Mouse (Mus musculus): ENCODE measurements at regions not wholly inside any gene's neighbourhood (a gene's known extent, or its start where the extent isn't known, plus 50 kb on each side); places are given as distances from the start of the nearest gene placed in this dataset.

DNA sequence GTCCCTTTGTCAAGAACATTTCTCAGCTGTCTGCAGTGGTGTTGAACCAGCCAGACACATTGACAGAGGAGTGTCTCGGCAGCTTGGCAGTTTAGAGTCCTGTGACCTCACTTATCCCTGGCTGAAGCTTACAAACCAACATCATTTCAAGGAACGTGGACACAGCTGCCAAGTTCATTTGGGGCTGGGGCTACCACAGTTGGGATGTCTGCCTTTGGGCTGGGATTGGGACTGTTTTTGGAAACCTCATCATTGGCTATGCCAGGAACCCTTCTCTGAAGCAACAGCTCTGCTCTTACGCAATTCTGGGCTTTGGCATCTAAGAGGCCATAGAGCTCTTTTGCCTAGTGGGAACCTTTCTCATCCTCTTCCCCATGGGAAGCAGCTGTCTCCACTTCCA is 200.4 kb downstream of the Gm15262 start:
- TF ChIP-seq CTCF (IDR thresholded peaks at IDR 0.05; ENCODE audit: low read depth): no peak
- Histone ChIP-seq H3K9me3 (replicated peaks; ENCODE audit: low read length) (no peaks in the 10 kb centered on the region), H3K9ac (ENCODE audit: low read depth, low read length) (no peak overlapping the region), H3K4me3 (replicated peaks; ENCODE audit: low read depth, low read length) (no peak overlapping the region), H3K27me3 (ENCODE audit: insufficient read depth, low read length) (no peaks in the 10 kb centered on the region), H3K4me1 (replicated peaks; ENCODE audit: insufficient read depth, low read length) (no peaks in the 10 kb centered on the region), H3K4me2 (ENCODE audit: low read length) (no peak overlapping the region), H3K36me3 (ENCODE audit: insufficient read depth, low read length) (no peaks in the 10 kb centered on the region), H3K27ac (no peak overlapping the region)
- DNase-seq (ENCODE audit: low spot score) (no peak), ATAC-seq (replicated peaks; ENCODE audit: low FRiP score, low read depth) (no peak)
- 74% methylated on average over 3 of the region's 3 CpGs for WGBS

DNA sequence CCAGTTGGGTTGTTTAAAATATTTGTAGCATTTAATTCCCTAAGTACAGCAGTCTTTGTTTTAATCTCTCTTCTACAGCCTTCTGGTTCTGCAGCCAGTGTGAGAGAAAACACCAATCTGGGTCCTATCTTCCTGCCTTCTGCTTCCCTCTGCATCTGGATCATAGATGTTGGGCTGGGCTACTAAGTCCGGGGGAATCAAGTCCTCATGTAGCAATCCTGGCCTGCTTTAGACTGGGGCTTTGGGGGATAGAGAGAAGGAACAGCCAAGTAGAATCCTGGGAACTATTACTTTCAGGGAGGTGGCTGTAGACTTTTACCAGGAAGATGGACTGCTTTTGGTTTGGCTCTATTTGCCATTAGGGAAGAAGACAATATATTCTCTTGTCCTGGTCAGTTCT is 205.5 kb upstream of the Rai2 start:
- no peak overlapping the region for H3K4me2 ChIP-seq (ENCODE audit: low read length)
- H3K9me3 ChIP-seq (replicated peaks; ENCODE audit: low read length): no peaks in the 10 kb centered on the region
- ATAC-seq (replicated peaks; ENCODE audit: low FRiP score, low read depth): no peak
- TF ChIP-seq CTCF (IDR thresholded peaks at IDR 0.05; ENCODE audit: low read depth): no peak
- no peaks in the 10 kb centered on the region for H3K4me1 ChIP-seq (replicated peaks; ENCODE audit: insufficient read depth, low read length)
- WGBS: 81% methylated on average over 1 of the region's 1 CpGs
- no peak overlapping the region for H3K27ac ChIP-seq
- DNase-seq (ENCODE audit: low spot score): no peak
- H3K36me3 ChIP-seq (ENCODE audit: insufficient read depth, low read length): no peaks in the 10 kb centered on the region
- no peaks in the 10 kb centered on the region for H3K27me3 ChIP-seq (ENCODE audit: insufficient read depth, low read length)
- H3K9ac ChIP-seq (ENCODE audit: low read depth, low read length): no peak overlapping the region
- no peak overlapping the region for H3K4me3 ChIP-seq (replicated peaks; ENCODE audit: low read depth, low read length)

DNA sequence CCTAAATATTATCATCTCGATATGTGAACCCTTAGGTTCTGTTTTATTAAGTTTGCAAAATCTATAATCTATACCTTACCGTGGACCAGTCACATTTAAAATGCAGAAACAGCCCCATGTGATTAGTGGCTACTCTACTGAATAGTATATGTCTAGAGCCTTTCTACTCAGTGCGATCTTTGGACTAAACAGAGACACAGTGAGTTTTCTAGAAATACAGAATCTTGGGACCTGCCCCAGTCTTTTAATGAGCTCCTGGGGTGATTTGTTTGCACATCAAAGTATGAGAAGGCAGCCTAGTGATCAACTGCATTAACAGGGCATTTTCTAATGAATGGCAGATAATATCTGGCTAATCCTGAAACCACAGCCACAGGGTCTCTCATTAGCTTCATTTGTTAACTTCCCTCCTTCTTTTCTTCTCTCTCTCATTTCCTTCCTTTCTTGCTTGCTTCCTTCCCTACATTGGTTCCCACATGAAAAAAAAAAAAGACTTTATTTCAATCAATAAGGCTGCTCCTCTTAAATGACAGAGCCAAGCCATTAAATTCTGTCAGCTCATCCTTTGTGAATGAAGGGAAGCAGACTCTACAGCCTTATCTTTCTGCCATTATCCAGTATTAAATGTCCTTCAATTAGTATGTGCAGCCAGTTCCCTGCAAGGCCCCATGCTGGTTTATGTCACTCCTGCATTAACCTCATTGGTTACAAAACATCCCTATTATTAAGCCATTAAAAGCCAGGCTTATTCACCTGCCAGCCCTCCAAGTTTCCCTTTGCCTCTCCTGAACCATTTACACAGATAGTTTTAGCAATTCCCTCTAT is 193.2 kb upstream of the Rai2 start:
- H3K9me3 ChIP-seq (replicated peaks; ENCODE audit: low read length): no peaks in the 10 kb centered on the region
- ATAC-seq (replicated peaks; ENCODE audit: low FRiP score, low read depth) (no peak), DNase-seq (ENCODE audit: low spot score) (no peak)
- H3K4me2 ChIP-seq (ENCODE audit: low read length): no peak overlapping the region
- WGBS: 79% methylated on average over 3 of the region's 3 CpGs
- no peaks in the 10 kb centered on the region for H3K27me3 ChIP-seq (ENCODE audit: insufficient read depth, low read length)
- no peak for TF ChIP-seq CTCF (IDR thresholded peaks at IDR 0.05; ENCODE audit: low read depth)
- no peaks in the 10 kb centered on the region for H3K36me3 ChIP-seq (ENCODE audit: insufficient read depth, low read length)
- H3K4me3 ChIP-seq (replicated peaks; ENCODE audit: low read depth, low read length): no peak overlapping the region
- no peak overlapping the region for H3K27ac ChIP-seq
- H3K9ac ChIP-seq (ENCODE audit: low read depth, low read length): no peak overlapping the region
- H3K4me1 ChIP-seq (replicated peaks; ENCODE audit: insufficient read depth, low read length): no peaks in the 10 kb centered on the region

DNA sequence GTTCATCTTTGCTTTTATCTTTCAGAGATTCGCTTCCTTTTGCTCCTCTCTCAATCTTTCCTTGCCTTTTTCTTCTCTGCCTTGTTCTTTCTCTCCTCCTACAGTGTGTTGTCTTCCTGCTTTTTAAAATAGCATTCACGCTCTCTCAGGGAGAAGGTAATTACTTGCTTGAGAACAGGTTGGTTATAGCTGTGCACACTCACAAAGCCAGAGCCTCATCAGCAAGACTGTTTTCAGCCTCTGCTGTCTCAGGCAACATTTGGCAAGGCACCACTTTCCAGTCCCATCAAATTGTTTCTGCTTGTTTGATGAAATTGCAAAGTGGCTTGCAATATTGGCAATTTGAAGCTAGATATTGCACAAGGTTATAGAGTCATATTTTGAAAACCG is 192.6 kb upstream of the Rai2 start:
- DNase-seq (ENCODE audit: low spot score): no peak
- WGBS: 74% methylated on average over 3 of the region's 3 CpGs

DNA sequence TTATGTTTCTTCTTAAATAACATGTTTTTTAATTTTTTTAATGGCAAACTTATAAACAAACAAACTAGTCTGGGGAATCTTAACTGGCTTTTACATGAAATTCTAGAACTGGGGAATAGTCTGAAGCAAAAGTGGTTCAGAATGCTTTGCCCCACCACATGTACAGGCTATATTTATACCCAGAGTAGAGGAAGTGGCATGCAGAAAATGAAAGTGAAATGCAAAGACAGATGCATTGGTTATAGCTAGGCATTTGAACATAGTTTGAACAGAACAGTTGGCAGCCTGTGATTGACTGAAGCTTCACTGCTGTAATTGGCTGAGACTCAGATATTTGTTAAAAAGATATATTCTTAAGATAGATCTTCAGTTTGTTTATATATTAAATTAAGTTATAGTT is 179.6 kb upstream of the Rai2 start:
- Histone ChIP-seq H3K4me2 (ENCODE audit: low read length) (no peak overlapping the region), H3K27ac (no peak overlapping the region), H3K9ac (ENCODE audit: low read depth, low read length) (no peak overlapping the region), H3K4me3 (replicated peaks; ENCODE audit: low read depth, low read length) (no peak overlapping the region), H3K9me3 (replicated peaks; ENCODE audit: low read length) (no peaks in the 10 kb centered on the region), H3K4me1 (replicated peaks; ENCODE audit: insufficient read depth, low read length) (no peaks in the 10 kb centered on the region), H3K27me3 (ENCODE audit: insufficient read depth, low read length) (no peaks in the 10 kb centered on the region), H3K36me3 (ENCODE audit: insufficient read depth, low read length) (no peaks in the 10 kb centered on the region)
- ATAC-seq (replicated peaks; ENCODE audit: low FRiP score, low read depth) (no peak), DNase-seq (ENCODE audit: low spot score) (no peak)
- TF ChIP-seq CTCF (IDR thresholded peaks at IDR 0.05; ENCODE audit: low read depth): no peak

More for the DNA sequence above, 192.6 kb upstream of the Rai2 start:
- no peak overlapping the region for H3K27ac ChIP-seq
- H3K9me3 ChIP-seq (replicated peaks; ENCODE audit: low read length): no peaks in the 10 kb centered on the region
- no peak for TF ChIP-seq CTCF (IDR thresholded peaks at IDR 0.05; ENCODE audit: low read depth)
- H3K4me1 ChIP-seq (replicated peaks; ENCODE audit: insufficient read depth, low read length): no peaks in the 10 kb centered on the region
- no peak overlapping the region for H3K9ac ChIP-seq (ENCODE audit: low read depth, low read length)
- ATAC-seq (replicated peaks; ENCODE audit: low FRiP score, low read depth): no peak
- no peaks in the 10 kb centered on the region for H3K36me3 ChIP-seq (ENCODE audit: insufficient read depth, low read length)
- H3K4me3 ChIP-seq (replicated peaks; ENCODE audit: low read depth, low read length): no peak overlapping the region
- H3K4me2 ChIP-seq (ENCODE audit: low read length): no peak overlapping the region
- H3K27me3 ChIP-seq (ENCODE audit: insufficient read depth, low read length): no peaks in the 10 kb centered on the region

DNA sequence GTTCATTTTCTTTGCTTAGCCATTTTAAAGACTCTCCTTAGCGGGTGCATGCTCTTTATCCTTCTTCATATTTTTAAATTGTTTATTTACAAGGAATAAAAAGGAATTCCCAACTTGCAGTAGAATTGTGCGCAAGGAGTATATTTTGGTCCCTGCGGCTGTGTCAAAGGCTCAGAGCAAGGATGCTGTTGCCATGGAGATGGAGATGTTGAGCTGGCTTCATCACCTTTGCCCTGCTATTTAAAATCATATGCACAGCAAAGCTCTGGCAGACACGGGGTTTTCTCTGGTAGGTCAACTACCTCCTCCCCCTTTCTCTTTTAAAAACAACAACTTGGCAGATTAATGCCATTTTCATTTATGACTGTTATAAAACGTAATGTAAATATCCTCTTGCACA is 160.0 kb upstream of the Rai2 start:
- no peaks in the 10 kb centered on the region for H3K4me1 ChIP-seq (replicated peaks; ENCODE audit: insufficient read depth, low read length)
- H3K9ac ChIP-seq (ENCODE audit: low read depth, low read length): no peak overlapping the region
- DNase-seq (ENCODE audit: low spot score) (peak; percentile 24), ATAC-seq (replicated peaks; ENCODE audit: low FRiP score, low read depth) (no peak)
- no peak for TF ChIP-seq CTCF (IDR thresholded peaks at IDR 0.05; ENCODE audit: low read depth)
- no peak overlapping the region for H3K4me2 ChIP-seq (ENCODE audit: low read length)
- no peaks in the 10 kb centered on the region for H3K9me3 ChIP-seq (replicated peaks; ENCODE audit: low read length)
- WGBS: 57% methylated on average over 5 of the region's 5 CpGs
- H3K27me3 ChIP-seq (ENCODE audit: insufficient read depth, low read length): no peaks in the 10 kb centered on the region
- no peaks in the 10 kb centered on the region for H3K36me3 ChIP-seq (ENCODE audit: insufficient read depth, low read length)
- no peak overlapping the region for H3K27ac ChIP-seq
- no peak overlapping the region for H3K4me3 ChIP-seq (replicated peaks; ENCODE audit: low read depth, low read length)

DNA sequence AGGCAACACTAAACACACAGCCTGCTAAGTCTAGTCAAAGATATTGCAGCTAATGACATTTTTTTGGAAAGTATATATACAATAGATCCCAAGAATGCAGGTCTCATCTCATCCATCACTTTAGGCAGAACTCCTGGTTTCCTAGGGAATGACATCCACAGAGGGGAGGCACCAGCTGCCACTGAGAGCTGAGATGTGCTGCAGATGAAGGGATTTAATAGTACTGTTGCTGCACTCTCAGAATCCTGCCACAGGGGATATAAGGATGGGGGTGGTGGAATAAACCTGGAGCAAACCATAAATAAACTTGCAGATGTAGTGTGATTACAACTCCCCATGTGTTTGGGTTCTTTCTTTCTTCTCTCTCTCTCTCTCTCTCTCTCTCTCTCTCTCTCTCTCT is 158.4 kb upstream of the Rai2 start:
- H3K9ac ChIP-seq (ENCODE audit: low read depth, low read length): no peak overlapping the region
- H3K4me3 ChIP-seq (replicated peaks; ENCODE audit: low read depth, low read length): no peak overlapping the region
- ATAC-seq (replicated peaks; ENCODE audit: low FRiP score, low read depth) (no peak), DNase-seq (ENCODE audit: low spot score) (no peak)
- H3K4me2 ChIP-seq (ENCODE audit: low read length): no peak overlapping the region
- H3K27me3 ChIP-seq (ENCODE audit: insufficient read depth, low read length): no peaks in the 10 kb centered on the region
- H3K27ac ChIP-seq: no peak overlapping the region
- H3K9me3 ChIP-seq (replicated peaks; ENCODE audit: low read length): no peaks in the 10 kb centered on the region
- H3K4me1 ChIP-seq (replicated peaks; ENCODE audit: insufficient read depth, low read length): no peaks in the 10 kb centered on the region
- no peak for TF ChIP-seq CTCF (IDR thresholded peaks at IDR 0.05; ENCODE audit: low read depth)
- H3K36me3 ChIP-seq (ENCODE audit: insufficient read depth, low read length): no peaks in the 10 kb centered on the region
